Mouse (Mus musculus) heart, embryonic 11.5 days (tissue): ENCODE results near the gene Lsm2. TPM values are rescaled to one million over a fixed set of nuclear protein-coding genes. Genes with fewer than 3 reads are reported as not detected.

Experiments
- ATAC-seq: fragments of 200-750 bp; cut with Nextera tagmentation; replicated peaks from 2 replicates; pipeline ENCODE4 v1.8.0; 2017; ENCODE audit warnings: moderate library complexity; ENCODE audit not compliant: insufficient number of reproducible peaks, low FRiP score, low TSS enrichment
- H3K27ac ChIP-seq: fragments of 300-500 bp; sonication (generic); 2 replicates; pipeline ENCODE4 v1.5.1; 2014; ENCODE audit warnings: mild to moderate bottlenecking, low read depth, low read length
- H3K27me3 ChIP-seq: fragments of 300-500 bp; sonication (generic); 2 replicates; pipeline ENCODE4 v1.6.1; 2014; ENCODE audit warnings: mild to moderate bottlenecking, low read length, mixed read lengths; ENCODE audit not compliant: control insufficient read depth, insufficient read depth
- H3K36me3 ChIP-seq: fragments of 300-500 bp; sonication (generic); 2 replicates; pipeline ENCODE4 v1.6.1; 2014; ENCODE audit warnings: mild to moderate bottlenecking, low read length, moderate library complexity, mixed read lengths; ENCODE audit not compliant: control insufficient read depth, insufficient read depth
- H3K4me1 ChIP-seq: fragments of 300-500 bp; sonication (generic); 2 replicates; pipeline ENCODE4 v1.6.1; 2014; ENCODE audit warnings: low read length; ENCODE audit not compliant: control insufficient read depth, insufficient read depth
- H3K4me2 ChIP-seq: fragments of 300-500 bp; sonication (generic); 2 replicates; pipeline ENCODE4 v1.6.1; 2014; ENCODE audit warnings: mild to moderate bottlenecking, moderate library complexity
- H3K4me3 ChIP-seq: fragments of 300-500 bp; sonication (generic); 2 replicates; pipeline ENCODE4 v1.5.1; 2014; ENCODE audit warnings: low read depth, low read length
- H3K9ac ChIP-seq: fragments of 300-500 bp; sonication (generic); 2 replicates; pipeline ENCODE4 v1.6.1; 2014; ENCODE audit warnings: mild to moderate bottlenecking, low read depth, low read length, moderate library complexity
- H3K9me3 ChIP-seq: fragments of 300-500 bp; sonication (generic); replicated peaks from 2 replicates; pipeline ENCODE4 v1.6.1; 2016; ENCODE audit warnings: low read length; ENCODE audit not compliant: control insufficient read depth
- WGBS: fragments of 180-500 bp; shearing (Covaris S2); extraction: QIAGEN DNeasy Blood & Tissue Kit; methylation state at CpG from one replicate; pipeline ENCODE4 v1.1.7; 2014; ENCODE audit not compliant: insufficient replicate concordance; 5-methylcytosine and 5-hydroxymethylcytosine counted together
- polyA plus RNA-seq: library from polyadenylated mRNA; unstranded; fragments of >200 nt; fragmentation: Nextera tagmentation; extraction: Ambion mirVana; gene quantifications from 2 replicates; pipeline ENCODE4 v1.2.1, GENCODE M21; 2014

Lsm2 gene
- polyA plus RNA-seq = 162 and 169 TPM in 2 replicates

- under 1% methylated on average over 58 of the region's 58 CpGs for WGBS
- ATAC-seq = peak; percentile 87
- peaks cover 16% of the 10 kb centered on the region for H3K36me3 ChIP-seq
- no peaks in the 10 kb centered on the region for H3K27me3 ChIP-seq
- peak within 1 kb of the TSS; percentile 67 for H3K4me2 ChIP-seq
- peak within 1 kb of the TSS; percentile 97 for H3K27ac ChIP-seq
- H3K4me3 ChIP-seq = peak within 1 kb of the TSS; percentile 85
- peaks cover 9% of the 10 kb centered on the region for H3K4me1 ChIP-seq
- no peaks in the 10 kb centered on the region for H3K9me3 ChIP-seq
- peak within 1 kb of the TSS; percentile 97 for H3K9ac ChIP-seq
These were observed at the start of gene Lsm2 for GRCm38 (mm10) chr17:34981690-34982180. Gene Lsm2, plus strand, starts transcription at chr17:34981862.

- WGBS = 88% methylated on average over 8 of the region's 8 CpGs
- H3K4me3 ChIP-seq = peak overlapping the region; percentile 68
- H3K27ac ChIP-seq = no peak overlapping the region
- H3K9ac ChIP-seq = peak overlapping the region; percentile 80
- peak overlapping the region; percentile 97 for H3K4me2 ChIP-seq
- no peaks in the 10 kb centered on the region for H3K27me3 ChIP-seq
- ATAC-seq = no peak
- H3K9me3 ChIP-seq = no peaks in the 10 kb centered on the region
- H3K4me1 ChIP-seq = peaks cover 7% of the 10 kb centered on the region; the same call in 1 of the 2 replicates
- H3K36me3 ChIP-seq = 0 out of 2 replicates have a peak, but pooled peaks cover 4% of the 10 kb centered on the region
These were observed 49.4 kb upstream of the Lsm2 start for GRCm38 (mm10) chr17:34932287-34932686.

- WGBS = 68% methylated on average over 24 of the region's 24 CpGs
- Histone ChIP-seq H3K9ac (no peak overlapping the region), H3K4me2 (no peak overlapping the region; the same call in 1 of the 2 replicates), H3K27me3 (no peaks in the 10 kb centered on the region), H3K36me3 (0 out of 2 replicates have a peak, but pooled peaks cover 4% of the 10 kb centered on the region), H3K4me3 (no peak overlapping the region), H3K27ac (no peak overlapping the region), H3K9me3 (no peaks in the 10 kb centered on the region), H3K4me1 (peaks cover 4% of the 10 kb centered on the region; the same call in 1 of the 2 replicates)
- ATAC-seq = no peak
These were observed 47.6 kb upstream of the Lsm2 start for GRCm38 (mm10) chr17:34934031-34934430.

GRCm38 (mm10) chr17:34934830-34935229 lies 46.8 kb upstream of the Lsm2 start:
- H3K4me3 ChIP-seq = no peak overlapping the region
- no peak overlapping the region for H3K27ac ChIP-seq
- H3K27me3 ChIP-seq = no peaks in the 10 kb centered on the region

GRCm38 (mm10) chr17:34937960-34938505 lies 43.6 kb upstream of the Lsm2 start:
- Histone ChIP-seq H3K27me3 (no peaks in the 10 kb centered on the region), H3K36me3 (0 out of 2 replicates have a peak, but pooled peaks cover 2% of the 10 kb centered on the region), H3K9me3 (no peaks in the 10 kb centered on the region), H3K9ac (no peak overlapping the region), H3K4me3 (no peak overlapping the region), H3K4me2 (no peak overlapping the region), H3K27ac (no peak overlapping the region), H3K4me1 (no peaks in the 10 kb centered on the region)
- ATAC-seq = no peak
- WGBS = 83% methylated on average over 6 of the region's 6 CpGs

More at GRCm38 (mm10) chr17:34934830-34935229, 46.8 kb upstream of the Lsm2 start:
- H3K4me2 ChIP-seq = peak overlapping the region; percentile 8; the same call in 1 of the 2 replicates
- 43% methylated on average over 8 of the region's 8 CpGs for WGBS
- H3K4me1 ChIP-seq = peaks cover 4% of the 10 kb centered on the region; the same call in 1 of the 2 replicates
- H3K9ac ChIP-seq = peak overlapping the region; percentile 16; the same call in 1 of the 2 replicates
- H3K36me3 ChIP-seq = 0 out of 2 replicates have a peak, but pooled peaks cover 4% of the 10 kb centered on the region
- ATAC-seq = no peak
- H3K9me3 ChIP-seq = no peaks in the 10 kb centered on the region

- Histone ChIP-seq H3K27ac (peak overlapping the region; percentile 66), H3K4me3 (peak overlapping the region; percentile 36), H3K4me1 (no peaks in the 10 kb centered on the region), H3K36me3 (no peaks in the 10 kb centered on the region), H3K9ac (peak overlapping the region; percentile 67), H3K27me3 (no peaks in the 10 kb centered on the region), H3K9me3 (no peaks in the 10 kb centered on the region), H3K4me2 (peak overlapping the region; percentile 68)
- ATAC-seq = no peak; the same call in 1 of the 2 replicates
- WGBS = 7% methylated on average over 15 of the region's 15 CpGs
These were observed 40.2 kb upstream of the Lsm2 start for GRCm38 (mm10) chr17:34941344-34942041.

GRCm38 (mm10) chr17:34943128-34943815 lies 38.4 kb upstream of the Lsm2 start:
- Histone ChIP-seq H3K27ac (no peak overlapping the region), H3K4me2 (no peak overlapping the region), H3K9ac (no peak overlapping the region), H3K36me3 (no peaks in the 10 kb centered on the region), H3K4me3 (no peak overlapping the region), H3K4me1 (no peaks in the 10 kb centered on the region), H3K9me3 (no peaks in the 10 kb centered on the region), H3K27me3 (no peaks in the 10 kb centered on the region)
- WGBS = 73% methylated on average over 4 of the region's 4 CpGs
- no peak for ATAC-seq

- Histone ChIP-seq H3K9ac (no peak overlapping the region), H3K27me3 (no peaks in the 10 kb centered on the region), H3K4me2 (no peak overlapping the region), H3K9me3 (no peaks in the 10 kb centered on the region), H3K4me1 (no peaks in the 10 kb centered on the region), H3K27ac (no peak overlapping the region), H3K36me3 (no peaks in the 10 kb centered on the region), H3K4me3 (no peak overlapping the region)
- ATAC-seq = no peak
These were observed 37.3 kb upstream of the Lsm2 start for GRCm38 (mm10) chr17:34944362-34944761.
